Mouse (Mus musculus) brain, adult 2 months (tissue): ENCODE measurements around the gene Clec2l.
A peak's percentile ranks its signal among the peaks of the same experiment; 100 is the strongest.

Source experiments
- DNase-seq: peaks from one replicate; pipeline ENCODE4 v3.0.0; 2011; ENCODE audit warnings: low read depth, low spot score

The Clec2l gene

DNA sequence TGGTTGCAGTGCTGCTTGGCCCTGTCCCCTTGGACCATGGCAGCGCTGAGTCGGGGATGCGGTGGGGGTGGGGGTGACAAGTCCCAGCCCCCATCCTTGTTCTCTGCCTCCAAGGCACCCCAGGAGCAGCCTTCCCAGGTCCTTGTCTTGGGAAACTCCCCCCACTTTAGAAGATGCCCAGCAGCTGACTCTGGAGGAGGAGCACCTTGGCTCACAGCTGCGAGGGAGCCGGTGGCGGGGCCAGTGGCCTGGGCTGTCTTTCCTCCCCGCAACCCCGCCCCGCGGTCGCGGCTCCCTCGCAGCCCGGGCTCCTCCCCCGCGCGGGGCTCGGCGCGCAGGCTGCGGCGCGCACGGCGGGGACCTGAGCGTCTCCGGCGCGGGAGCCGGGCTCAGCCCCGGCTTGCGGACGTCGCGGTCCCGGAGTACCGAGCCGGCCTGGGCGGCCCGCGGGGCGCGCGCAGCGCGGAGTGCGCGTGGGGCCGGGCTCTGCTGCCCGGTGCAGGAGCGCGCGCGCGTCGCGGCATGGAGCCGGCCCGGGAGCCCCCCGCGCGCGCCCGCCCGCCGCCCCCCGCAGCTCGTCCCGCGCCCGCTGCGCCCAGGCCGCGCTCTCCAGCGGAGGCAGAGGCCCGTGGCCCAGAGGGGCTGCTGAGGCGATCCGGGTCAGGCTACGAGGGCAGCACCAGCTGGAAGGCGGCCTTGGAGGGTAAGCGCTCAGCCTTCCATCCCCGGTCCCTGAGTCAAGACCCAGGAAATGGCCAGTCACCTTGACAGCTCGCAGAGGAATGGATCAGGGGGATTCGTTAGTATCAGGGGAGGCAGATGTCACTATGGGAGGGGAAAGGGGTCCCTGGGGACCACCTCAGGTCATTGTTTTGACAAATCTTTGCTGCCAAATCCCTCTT lies at the start of gene Clec2l:
TSS of gene Clec2l (plus strand) at position 356 of the 902 bp plus-strand sequence.
- DNase-seq, result peak; percentile 80

DNA sequence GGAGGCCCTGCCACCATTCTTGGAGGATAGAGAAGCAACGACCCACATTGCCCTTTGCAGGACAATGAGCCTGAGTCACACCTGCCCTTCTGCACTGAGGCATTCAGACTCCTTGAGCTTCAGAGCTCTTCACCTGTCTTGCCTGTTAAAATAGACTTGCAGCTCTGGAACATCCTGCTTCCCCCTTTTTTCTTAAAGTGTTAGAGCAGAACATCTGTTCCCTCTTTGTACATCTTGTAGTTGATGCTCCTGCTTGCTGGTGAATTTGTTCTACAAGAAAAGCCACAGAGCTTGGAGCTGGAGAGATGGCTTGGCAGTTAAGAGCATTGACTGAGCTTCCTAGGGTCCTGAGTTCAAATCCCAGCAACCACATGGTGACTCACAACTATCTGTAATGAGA lies 40.5 kb upstream of the Clec2l start:
- DNase-seq, result peak; percentile 61

DNA sequence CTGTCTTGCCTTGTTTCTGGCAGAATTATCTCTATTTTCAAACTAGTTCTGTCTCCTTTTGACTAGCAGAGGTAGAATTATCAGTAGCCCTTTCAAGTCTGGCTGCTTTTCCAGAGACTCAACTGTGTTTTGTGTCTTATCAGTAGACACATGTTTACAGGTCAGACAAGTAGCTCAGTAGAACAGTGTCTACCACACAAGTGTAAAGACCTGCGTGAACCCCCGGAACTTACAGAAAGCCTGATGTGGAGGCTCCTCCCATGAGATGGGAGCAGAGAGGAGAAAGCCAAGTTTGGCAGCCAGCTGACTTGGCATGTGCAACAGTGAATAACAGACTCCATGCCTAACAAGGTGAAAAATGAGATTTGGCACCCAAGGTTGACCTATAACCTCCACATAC lies 39.4 kb upstream of the Clec2l start:
- DNase-seq, result no peak

DNA sequence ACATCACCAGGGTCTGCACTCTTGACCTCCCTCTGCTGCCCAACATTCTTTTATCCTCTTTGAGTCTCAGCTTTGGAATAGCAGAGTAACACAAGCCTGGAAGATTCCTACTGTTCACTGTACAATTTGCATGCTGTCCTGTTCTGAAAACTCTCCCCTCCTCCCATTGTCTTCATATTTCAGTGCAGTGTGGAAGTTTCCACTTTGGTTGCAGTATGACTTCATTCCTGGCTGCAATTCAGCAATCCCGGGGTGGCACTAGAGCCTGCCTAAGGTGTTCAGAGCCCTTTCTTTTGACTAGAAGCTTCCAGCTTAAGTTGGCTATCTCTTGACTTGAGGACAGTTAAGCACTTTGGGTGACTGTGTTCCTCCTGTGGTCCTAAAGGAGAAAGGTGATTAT lies 38.4 kb upstream of the Clec2l start:
- peak; percentile 86 for DNase-seq

DNA sequence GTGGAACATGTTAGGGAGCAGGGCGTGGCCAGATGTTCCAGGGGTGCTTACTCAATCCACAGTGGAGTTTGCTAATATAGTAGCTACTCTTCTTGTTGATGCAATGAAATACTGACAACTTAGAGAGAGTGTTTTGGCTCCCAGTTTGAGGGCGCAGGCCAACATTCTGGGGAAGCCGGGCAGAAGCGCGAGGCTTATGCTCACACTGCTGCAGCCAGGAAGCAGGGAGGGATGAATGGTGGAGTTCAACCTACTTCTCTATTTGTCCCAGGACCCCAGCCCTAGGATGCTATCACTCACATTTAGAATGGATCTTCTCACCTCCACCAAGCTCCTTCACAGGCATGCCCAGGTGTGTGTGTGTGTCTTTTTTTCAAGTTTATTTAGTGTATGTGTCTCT lies 36.8 kb upstream of the Clec2l start:
- DNase-seq, result no peak

DNA sequence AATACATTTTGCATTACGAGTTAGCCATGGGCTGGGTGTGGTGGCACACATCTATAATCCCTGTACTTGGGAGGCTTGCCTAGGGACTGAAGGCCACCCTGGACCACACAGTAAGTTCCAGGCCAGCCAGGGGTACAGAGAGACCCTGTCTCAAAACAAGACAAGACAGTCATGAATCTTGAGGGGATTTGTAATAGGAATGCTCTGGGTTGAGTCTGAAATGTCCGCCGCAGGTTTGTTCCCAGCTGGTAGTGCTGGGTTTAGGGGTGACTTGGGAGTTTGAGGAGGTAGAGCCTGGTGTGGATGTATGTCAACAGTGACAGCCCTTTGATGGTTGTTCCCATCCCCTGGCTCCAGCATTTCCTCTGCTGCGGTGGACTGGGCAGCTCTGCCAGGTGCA lies 35.8 kb upstream of the Clec2l start:
- no peak for DNase-seq

DNA sequence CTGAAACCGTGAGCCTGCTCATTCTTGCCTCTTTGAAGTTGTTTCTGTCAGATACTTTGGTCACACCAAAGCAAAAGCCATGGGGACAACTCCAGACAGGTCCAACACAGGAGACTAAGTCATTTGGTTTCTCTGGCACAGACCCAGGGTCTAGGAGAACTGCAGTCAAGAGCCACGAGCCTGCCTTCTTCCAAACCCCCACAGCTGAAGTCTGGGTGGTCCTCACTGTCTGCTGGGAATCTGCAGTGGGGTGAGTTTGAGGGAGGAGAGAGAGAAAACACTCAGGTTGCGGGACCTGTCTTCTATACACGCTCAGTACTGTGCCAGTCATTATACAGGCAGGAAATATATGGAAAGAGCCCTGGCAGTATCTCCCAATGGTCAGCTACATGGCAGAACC lies 35.4 kb upstream of the Clec2l start:
- no peak for DNase-seq

DNA sequence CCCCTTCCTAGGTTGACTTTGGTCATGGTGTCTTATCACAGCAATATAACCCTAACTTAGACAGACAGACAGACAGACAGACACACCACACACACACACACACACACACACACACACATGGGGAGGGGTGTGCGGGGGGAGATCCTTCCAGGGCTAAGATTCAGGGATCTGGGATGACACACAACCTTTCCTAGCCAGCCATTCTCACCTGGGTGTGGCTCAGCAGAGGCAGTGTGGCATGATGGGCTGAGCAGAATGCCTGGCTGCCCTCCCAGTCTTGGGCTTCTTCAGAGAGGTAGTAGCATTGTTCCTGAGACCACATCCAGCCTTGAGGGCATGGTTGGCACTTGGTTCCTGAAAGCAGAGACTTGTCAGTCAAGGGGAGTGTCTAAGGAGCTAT lies 33.3 kb upstream of the Clec2l start:
- DNase-seq, result no peak

DNA sequence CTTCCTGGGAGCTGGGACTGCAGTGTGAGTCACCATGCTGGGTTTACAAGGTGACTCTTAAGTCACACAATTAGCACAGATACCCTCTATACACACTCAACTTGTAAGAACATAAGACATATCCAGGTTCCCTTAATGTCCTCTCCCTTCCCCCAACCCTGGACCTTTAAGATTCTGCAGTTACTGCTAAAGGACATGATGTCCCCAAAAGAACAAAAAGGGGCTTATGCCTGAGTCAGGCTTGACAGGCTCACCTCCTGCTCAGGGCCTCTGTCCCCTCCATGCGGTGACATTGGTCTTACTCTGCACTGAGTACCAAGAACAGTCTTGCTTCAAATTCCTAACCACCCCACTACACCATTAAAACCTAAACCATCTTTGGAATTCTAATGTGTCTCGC lies 30.0 kb upstream of the Clec2l start:
- DNase-seq, result no peak

DNA sequence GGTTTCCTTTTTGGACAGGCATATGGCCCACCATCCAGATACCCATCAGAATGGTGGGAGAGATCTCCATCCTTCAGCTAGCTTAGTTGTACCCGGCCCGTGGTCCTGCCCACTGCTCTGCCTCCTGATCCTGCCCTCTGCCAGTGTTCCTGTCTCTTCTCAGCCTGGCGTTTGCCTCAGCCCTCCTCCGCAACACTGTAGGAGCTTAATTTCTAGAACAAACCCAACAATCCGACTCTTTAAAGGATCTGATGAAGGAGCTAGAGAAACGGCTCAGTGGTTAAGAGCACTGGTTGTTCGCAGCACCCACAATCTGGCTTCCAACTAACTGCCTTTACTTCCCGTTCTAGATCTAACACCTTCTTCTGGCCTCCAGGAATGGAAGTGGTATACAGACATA lies 28.4 kb upstream of the Clec2l start:
- no peak for DNase-seq

DNA sequence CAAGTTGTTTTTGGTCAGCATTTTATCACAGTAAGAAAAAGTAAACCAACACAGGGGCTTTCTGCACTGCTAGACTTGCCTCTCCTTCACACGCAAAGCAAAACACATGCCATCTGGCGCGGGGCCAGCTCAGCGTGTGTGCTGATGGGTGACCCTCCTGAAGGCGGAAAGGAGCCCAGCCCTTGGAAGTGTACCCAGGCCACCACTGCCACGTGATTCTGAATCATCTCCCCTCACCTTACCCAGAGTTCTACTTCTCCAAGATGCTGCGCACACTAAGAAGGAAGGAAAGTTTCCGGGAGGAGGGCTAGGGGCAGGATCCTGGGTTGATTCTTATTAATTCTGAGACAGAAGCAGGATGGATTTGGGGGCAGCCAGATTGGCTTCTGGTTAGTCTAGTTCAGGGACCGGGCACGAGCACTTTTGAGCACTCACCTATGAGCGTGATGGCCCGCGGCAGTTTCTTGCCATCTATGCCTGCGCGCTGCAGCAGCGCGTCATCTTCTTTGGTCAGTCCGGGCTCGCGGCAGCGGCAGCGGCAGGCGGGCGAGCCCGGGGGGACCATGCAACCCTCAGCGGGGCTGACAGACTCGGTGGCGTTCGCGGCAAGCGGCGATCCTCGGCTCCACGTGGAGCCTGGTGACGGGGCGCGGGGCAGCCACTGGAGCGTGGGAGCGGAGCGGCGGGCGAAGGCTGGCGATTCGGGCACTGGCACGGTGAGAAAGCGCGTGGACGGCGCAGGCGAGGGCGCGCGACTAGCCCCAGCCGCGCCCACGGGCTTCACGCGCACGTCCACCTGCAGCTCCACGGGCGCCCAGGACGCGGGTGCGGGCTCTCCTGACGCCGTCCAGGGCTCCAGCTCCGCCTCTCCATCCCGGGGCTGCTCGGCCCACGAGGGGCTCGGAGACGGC lies 26.7 kb upstream of the Clec2l start:
- DNase-seq, result no peak

DNA sequence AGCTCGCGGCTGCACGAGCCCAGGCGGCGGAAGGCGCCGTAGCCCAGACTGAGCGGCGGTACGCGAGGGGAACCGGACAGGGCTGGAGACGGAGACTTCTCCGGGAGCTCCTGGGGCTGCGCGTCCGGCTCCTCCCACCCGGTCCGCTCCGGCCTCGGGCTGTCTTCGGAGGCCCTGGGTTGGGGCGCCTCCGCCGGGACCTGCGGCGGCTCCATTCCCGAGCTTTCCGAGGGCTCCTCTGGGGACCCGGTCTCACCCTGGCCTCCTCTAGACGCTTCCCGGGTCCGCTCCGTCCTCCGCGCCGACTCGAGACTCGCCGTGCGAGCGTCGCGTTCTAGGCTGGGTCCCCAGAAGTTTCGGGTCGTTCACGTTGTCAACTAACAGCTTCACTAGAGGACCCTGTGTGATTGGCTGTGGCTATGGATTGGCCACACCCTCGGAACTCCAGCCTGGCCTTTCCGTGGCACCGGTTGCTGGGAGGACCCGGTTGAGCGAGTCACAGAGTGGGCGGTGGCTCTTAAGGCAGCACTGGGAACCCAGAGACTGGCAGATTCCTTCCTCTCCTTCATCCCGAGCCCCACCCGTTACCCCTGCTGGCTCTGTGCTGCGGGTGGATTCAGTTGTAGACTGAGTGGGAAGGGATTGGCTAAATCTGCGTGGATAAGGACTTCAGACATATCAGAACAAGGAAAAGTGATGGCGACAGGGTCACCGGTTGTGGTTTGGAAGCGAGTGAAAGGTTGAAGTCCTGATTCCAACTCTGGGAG lies 25.8 kb upstream of the Clec2l start, which contains the start of gene Klrg2:
TSS of gene Klrg2 (minus strand) at position 391 of the 767 bp plus-strand sequence.
- DNase-seq, result peak; percentile 62

DNA sequence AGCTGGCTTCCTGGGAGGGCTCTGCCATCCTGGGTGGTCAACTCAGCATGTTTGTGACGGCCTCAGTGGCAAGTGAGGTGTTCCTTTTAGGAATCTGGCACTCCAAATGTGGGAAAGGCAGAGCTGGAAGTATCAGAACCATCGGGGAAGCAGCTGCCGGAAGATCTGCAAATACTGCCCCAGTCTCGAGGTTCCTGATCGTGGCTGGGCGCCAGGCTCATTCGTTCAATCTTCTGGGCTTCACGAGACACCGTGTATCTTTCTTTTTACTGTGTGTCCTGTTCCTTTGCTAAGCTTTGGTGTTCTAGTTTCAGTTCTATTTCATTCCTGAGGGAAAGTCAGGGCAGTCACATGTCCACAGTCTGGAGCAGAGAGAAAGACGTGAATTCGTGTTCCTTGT lies 22.5 kb upstream of the Clec2l start:
- peak; percentile 12 for DNase-seq

DNA sequence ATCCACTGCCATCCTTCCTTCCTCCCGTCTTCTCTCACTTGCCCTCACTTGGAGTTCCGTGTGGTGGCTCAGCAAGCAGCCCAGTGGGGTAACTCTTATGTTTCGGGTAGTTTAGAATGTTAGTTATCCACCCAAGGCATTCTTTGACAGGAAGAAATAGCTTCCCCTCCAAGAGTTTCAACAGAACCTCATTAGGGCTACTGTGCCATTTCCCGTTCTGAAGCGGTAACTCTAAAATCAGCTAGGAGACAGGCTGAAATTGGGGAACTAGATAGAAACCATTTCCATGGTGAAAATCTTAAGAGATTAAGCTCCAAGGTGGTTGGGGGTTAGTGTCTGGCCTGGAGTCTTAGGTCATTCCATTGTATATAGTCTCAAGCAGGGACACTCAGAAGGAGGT lies 21.6 kb upstream of the Clec2l start:
- no peak for DNase-seq

DNA sequence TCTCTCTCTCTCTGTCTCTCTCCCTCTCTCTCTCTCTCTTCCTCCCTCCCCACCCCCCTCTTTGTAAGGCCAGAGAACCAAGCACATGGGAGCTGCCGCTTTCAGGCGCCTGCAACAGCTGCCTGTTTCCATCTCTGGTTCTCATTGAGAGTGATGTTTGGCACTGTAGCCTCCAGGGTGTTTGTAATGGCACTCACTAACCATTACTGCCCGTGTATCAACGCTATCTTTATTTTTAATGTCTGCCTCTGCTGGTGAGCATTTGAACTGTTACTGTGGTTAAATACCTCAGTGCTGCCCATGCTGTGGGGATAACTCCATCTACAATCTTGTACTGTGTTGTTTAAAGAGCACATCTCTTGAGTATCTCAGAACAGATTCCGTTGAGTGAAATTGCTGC lies 21.2 kb upstream of the Clec2l start:
- no peak for DNase-seq

DNA sequence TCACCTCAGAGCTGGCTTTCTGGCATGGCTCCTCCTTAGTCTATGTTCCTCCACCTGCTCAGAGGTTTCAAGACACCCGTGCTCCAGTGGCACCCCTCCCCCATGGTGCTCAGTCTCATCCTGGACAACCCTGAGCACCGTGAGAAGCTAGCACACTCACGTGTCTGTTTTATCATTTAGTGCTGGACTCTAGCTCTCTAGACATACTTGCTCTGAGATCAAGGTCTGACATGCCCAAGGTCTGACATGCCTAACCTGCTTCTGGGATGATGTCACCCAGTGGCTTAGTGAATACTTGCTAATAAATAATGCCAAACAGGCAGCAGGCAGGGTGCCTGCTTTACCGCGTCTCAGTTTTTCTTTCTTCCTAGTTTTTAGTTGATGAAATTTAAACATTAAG lies 20.3 kb upstream of the Clec2l start:
- no peak for DNase-seq

DNA sequence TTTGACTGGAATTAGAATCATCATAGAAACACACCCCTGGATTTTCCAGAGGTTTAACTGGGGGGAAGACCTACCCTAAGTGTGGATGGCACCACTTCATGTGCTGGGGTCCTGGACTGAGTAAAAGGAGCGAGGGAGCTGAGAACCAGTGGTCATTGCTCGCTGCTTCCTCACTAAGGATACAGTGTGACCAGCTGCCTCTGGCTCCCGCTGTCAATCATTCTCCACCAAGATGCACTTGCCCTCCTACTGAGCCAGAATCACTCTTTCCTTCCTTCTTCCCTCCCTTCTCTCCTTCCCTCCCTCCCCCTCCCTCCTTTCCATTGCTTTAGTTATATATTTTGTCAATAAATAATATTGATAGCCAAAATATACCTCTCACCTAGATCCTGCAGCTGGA lies 19.8 kb upstream of the Clec2l start:
- DNase-seq, result no peak

DNA sequence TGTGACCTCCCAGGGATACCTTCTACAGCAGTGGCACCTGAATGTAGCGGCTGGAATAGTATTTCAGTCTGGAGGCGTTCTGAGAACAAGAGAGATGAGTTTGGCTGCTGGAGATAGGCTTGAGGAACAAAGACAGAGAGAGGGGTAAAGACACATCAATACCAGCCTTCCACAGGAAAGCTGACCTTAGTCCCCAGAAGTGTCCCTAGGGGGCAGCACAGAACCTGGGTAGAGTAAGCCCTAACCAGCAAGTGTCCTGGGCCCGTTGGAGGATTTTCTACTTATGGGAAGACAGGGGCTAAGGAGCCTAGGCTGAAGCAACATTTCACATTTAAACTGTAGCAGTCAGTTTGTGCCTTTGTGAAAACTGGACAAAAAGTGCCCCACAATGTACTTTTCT lies 13.3 kb upstream of the Clec2l start:
- peak; percentile 16 for DNase-seq

DNA sequence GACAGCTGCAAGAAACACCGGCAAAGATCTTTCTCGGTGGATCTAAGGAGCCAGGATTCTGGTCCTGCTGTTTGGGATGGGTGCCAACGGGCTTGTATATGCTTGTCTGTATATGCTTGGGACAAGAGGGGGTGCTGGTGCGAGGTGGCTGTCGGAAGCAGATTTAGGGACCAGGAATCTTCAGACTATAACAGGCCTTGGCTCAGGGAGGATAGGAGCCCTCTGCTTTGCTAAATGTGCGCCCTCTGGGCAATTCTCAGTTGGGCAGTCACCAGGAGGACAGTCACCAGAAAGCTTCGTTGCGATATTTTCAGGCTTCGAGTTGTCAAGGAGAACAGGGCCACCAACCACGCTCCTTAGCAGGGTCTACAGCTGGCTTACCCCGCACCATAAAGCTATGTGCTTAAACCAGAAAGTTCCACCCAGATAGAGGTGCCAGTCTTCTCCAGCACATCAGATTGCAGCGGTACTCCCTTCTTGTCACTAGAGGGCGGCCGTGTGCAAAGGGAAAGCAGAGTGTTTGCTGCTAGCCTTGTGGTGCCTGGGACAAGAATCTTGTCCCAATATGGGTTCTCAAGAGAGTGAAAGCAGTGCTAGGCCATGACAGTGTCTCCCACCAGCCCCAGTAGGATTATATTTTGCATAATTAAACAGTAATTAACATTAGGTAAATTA lies 12.5 kb upstream of the Clec2l start:
- DNase-seq, result peak; percentile 87

DNA sequence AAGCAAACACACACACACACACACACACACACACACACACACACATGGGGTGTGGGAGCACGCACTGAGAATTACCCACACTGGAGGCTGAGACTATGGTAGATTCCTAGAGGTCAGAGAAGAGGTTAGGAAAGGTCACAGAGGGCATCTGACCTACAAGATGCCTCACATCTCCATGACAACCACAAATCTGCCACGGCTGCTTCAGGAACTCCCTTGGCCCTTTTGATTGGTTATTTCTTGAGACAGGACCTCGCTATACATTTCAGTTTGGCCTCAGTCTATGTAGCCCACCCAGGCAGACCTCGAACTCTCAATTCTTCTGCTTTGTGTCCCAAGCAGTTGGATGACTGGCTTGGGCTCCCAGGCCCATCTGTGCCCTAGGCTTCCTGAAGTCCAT lies 1.2 kb upstream of the Clec2l start:
- DNase-seq, result no peak

DNA sequence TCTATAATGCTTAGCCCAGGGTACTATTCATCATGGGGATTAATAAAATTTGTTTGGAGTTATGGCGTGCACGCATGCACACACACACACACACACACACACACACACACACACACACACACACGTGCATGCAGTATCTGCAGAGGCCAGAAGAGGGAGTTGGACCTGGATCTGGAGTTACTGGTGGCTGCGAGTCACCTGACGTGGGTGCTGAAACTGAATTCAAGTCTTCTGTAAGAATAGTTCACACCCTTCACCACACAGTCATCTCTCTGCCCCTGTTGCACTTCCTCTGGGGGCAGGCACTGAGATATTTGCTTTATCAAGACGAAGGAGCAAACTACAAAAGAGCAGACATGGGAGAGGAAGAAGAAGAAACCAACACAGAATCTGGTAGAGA lies 6.7 kb downstream of the Clec2l start:
- peak; percentile 33 for DNase-seq
